In genomic region chr5:23423036-23423435, GRCm38 (mm10) we compare ENCODE assay signal across 22 mouse cellular contexts. TPM values are rescaled to one million over a fixed set of nuclear protein-coding genes. Genes with fewer than 3 reads are reported as not detected.
DNase-seq lines count a peak whose midpoint lies in the region; ATAC-seq and TF ChIP-seq lines count a peak whose summit lies in the region.
"Had no signal": no experiment of that assay in that cellular context is flagged by ENCODE, and none has a peak within 500 bp of the region (broad histone marks: within the 10 kb centered on the region; RNA-seq: fewer than 3 reads in every experiment).

No protein-coding gene starts in this region.

- peaks cover 29% of the 10 kb centered on the region for H3K79me2 ChIP-seq in MEL (ENCODE audit: control insufficient read depth, insufficient read depth, low read length, poor library complexity)

- 76% methylated on average over 3 of the region's 3 CpGs for WGBS in kidney, embryonic 16.5 days
- 91% methylated on average over 3 of the region's 3 CpGs for WGBS in forebrain, embryonic 14.5 days

- no peak for TF ChIP-seq RAD21 in MEL (IDR thresholded peaks at IDR 0.05; ENCODE audit: low read depth, low read length)

- intact Hi-C loops in gastrocnemius, adult 2 months (cut with DNase I) = no loop called here

- TF ChIP-seq CTCF in gastrocnemius, adult 2 months (IDR thresholded peaks at IDR 0.05) = no peak
- no peak for TF ChIP-seq CTCF in MEL (IDR thresholded peaks at IDR 0.05 in 2 of 3, conservative IDR thresholded peaks at IDR 0.05 in 1 of 3; ENCODE audit: control insufficient read depth in 1 of 3, insufficient read depth in 1 of 3, low read depth in 2 of 3, low read length in 3 of 3, poor library complexity in 1 of 3, severe bottlenecking in 1 of 3)

- peaks cover 18 to 24% of the 10 kb centered on the region in 2 experiments for H3K36me3 ChIP-seq in MEL (ENCODE audit: control insufficient read depth in 1 of 2, insufficient read depth in 2 of 2, low read length in 2 of 2)
- peaks cover 15% of the 10 kb centered on the region; the same call in 1 of the 2 replicates for H3K36me3 ChIP-seq in kidney, embryonic 16.5 days (ENCODE audit: insufficient read depth, low read length)
- H3K36me3 ChIP-seq in forebrain, embryonic 14.5 days (ENCODE audit: control insufficient read depth, insufficient read depth, low read length) = peaks cover 33% of the 10 kb centered on the region
- H3K36me3 ChIP-seq: intestine, embryonic 15.5 days had no signal

- H3K9me3 ChIP-seq in MEL (replicated peaks; ENCODE audit: insufficient read depth, low read length) = no peaks in the 10 kb centered on the region
- no peaks in the 10 kb centered on the region for H3K9me3 ChIP-seq in kidney, embryonic 16.5 days (ENCODE audit: low read length)
- H3K9me3 ChIP-seq in forebrain, embryonic 14.5 days (replicated peaks; ENCODE audit: control insufficient read depth, low read length) = no peaks in the 10 kb centered on the region
- H3K9me3 ChIP-seq: embryonic facial prominence, embryonic 12.5 days; forebrain, embryonic 13.5 days; hindbrain, embryonic 13.5 days; intestine, embryonic 15.5 days had no signal

- H3K27ac ChIP-seq in gastrocnemius, adult 2 months = peak overlapping the region; percentile 97
- H3K27ac ChIP-seq in MEL (ENCODE audit: control insufficient read depth, low read depth, low read length) = no peak overlapping the region
- H3K27ac ChIP-seq in kidney, embryonic 16.5 days (ENCODE audit: low read length) = no peak overlapping the region
- no peak overlapping the region for H3K27ac ChIP-seq in forebrain, embryonic 14.5 days (ENCODE audit: low read depth, low read length)
- H3K27ac ChIP-seq: embryonic facial prominence, embryonic 12.5 days; forebrain, embryonic 13.5 days; hindbrain, embryonic 13.5 days; hindbrain, postnatal 0 days; intestine, embryonic 15.5 days had no signal

- TF ChIP-seq POLR2A in MEL (IDR thresholded peaks at IDR 0.05; ENCODE audit: control insufficient read depth in 1 of 2, insufficient read depth in 1 of 2, low read depth in 1 of 2, low read length in 2 of 2, poor library complexity in 1 of 2) = no peak

- H3K4me2 ChIP-seq in kidney, embryonic 16.5 days (replicated peaks; ENCODE audit: low read depth, low read length) = no peak overlapping the region
- H3K4me2 ChIP-seq in forebrain, embryonic 14.5 days (ENCODE audit: low read length) = no peak overlapping the region
- H3K4me2 ChIP-seq: embryonic facial prominence, embryonic 12.5 days; forebrain, embryonic 13.5 days; hindbrain, embryonic 13.5 days; intestine, embryonic 15.5 days had no signal

- ATAC-seq in kidney, embryonic 16.5 days (ENCODE audit: low FRiP score, low TSS enrichment) = no peak
- no peak for ATAC-seq in erythroid progenitor cell, adult 5-6 weeks (replicated peaks; ENCODE audit: low FRiP score, poor library complexity, severe bottlenecking)
- no peak for ATAC-seq in forebrain, embryonic 14.5 days
- ATAC-seq: forebrain, embryonic 13.5 days; hindbrain, postnatal 0 days; intestine, embryonic 15.5 days had no signal

- H3K9ac ChIP-seq in MEL (ENCODE audit: control insufficient read depth, low read depth, low read length, poor library complexity, severe bottlenecking) = no peak overlapping the region
- H3K9ac ChIP-seq in kidney, embryonic 16.5 days (replicated peaks; ENCODE audit: low read length) = no peak overlapping the region
- H3K9ac ChIP-seq in forebrain, embryonic 14.5 days (ENCODE audit: low read length) = no peak overlapping the region
- H3K9ac ChIP-seq: embryonic facial prominence, embryonic 12.5 days; forebrain, embryonic 13.5 days; hindbrain, embryonic 13.5 days; intestine, embryonic 15.5 days had no signal

- DNase-seq in gastrocnemius, adult 2 months = no peak
- DNase-seq in gastrocnemius, adult 8-10 months (ENCODE audit: low spot score in 2 of 2) = no peak
- peak; percentile 58 for DNase-seq in 3T3-L1 (ENCODE audit: low read depth, low spot score)
- no peak for DNase-seq in MEL (ENCODE audit: low read depth, low spot score)
- DNase-seq in induced T-regulatory cell, adult 2 months (ENCODE audit: low read depth) = peak; percentile 13
- no peak for DNase-seq in forebrain, embryonic 14.5 days (ENCODE audit: low spot score)
- DNase-seq: adrenal gland, postnatal 14 days; B cell, adult 2 months; cerebellum, adult 11-12 months; cerebellum, adult 9-10 months; cerebellum, postnatal 25 days; gastrocnemius, postnatal 25 days; heart, postnatal 10 days; heart, postnatal 4 days; kidney, adult 18-20 months had no signal

- no peak for TF ChIP-seq EP300 in MEL (IDR thresholded peaks at IDR 0.05; ENCODE audit: low read depth in 1 of 2, low read length in 2 of 2)

- H3K4me3 ChIP-seq in gastrocnemius, adult 2 months = peak overlapping the region; percentile 54
- H3K4me3 ChIP-seq in MEL (ENCODE audit: control insufficient read depth in 1 of 2, insufficient read depth in 1 of 2, low read depth in 2 of 2, low read length in 2 of 2) = no peak overlapping the region
- no peak overlapping the region for H3K4me3 ChIP-seq in kidney, embryonic 16.5 days (ENCODE audit: low read length)
- H3K4me3 ChIP-seq in forebrain, embryonic 14.5 days (ENCODE audit: low read depth, low read length) = no peak overlapping the region
- H3K4me3 ChIP-seq: embryonic facial prominence, embryonic 12.5 days; forebrain, embryonic 13.5 days; hindbrain, embryonic 13.5 days; intestine, embryonic 15.5 days had no signal

- peaks cover 7 to 8% of the 10 kb centered on the region in 2 experiments for H3K4me1 ChIP-seq in MEL (ENCODE audit: control insufficient read depth in 1 of 2, insufficient read depth in 2 of 2, low read length in 2 of 2)
- H3K4me1 ChIP-seq in kidney, embryonic 16.5 days (ENCODE audit: insufficient read depth, low read length) = peaks cover 32% of the 10 kb centered on the region
- peaks cover 23% of the 10 kb centered on the region for H3K4me1 ChIP-seq in forebrain, embryonic 14.5 days (ENCODE audit: control insufficient read depth, insufficient read depth, low read length)

- no peaks in the 10 kb centered on the region for H3K27me3 ChIP-seq in MEL (ENCODE audit: control insufficient read depth in 1 of 2, insufficient read depth in 2 of 2, low read length in 2 of 2)
- no peaks in the 10 kb centered on the region for H3K27me3 ChIP-seq in kidney, embryonic 16.5 days (ENCODE audit: insufficient read depth, low read length)
- H3K27me3 ChIP-seq in forebrain, embryonic 14.5 days (replicated peaks; ENCODE audit: control insufficient read depth, insufficient read depth, low read length) = no peaks in the 10 kb centered on the region
- H3K27me3 ChIP-seq: embryonic facial prominence, embryonic 12.5 days; forebrain, embryonic 13.5 days; hindbrain, embryonic 13.5 days; intestine, embryonic 15.5 days had no signal

TF ChIP-seq in MEL, 35 proteins besides CTCF, POLR2A, EP300 and RAD21:
- TF ChIP-seq ZC3H11A (IDR thresholded peaks at IDR 0.05; ENCODE audit: low read depth, low read length) (no peak), GATA1 (IDR thresholded peaks at IDR 0.05; ENCODE audit: low read depth, low read length) (0 out of 2 replicates have a peak, but pooled peaks have one; percentile 11)

RNA-seq across cellular contexts. Expression of gene Kmt2e, which starts 11.2 kb away (rescaled TPM):
- total RNA-seq in gastrocnemius, adult 2 months (2021) = 10 to 100 TPM; 26.4 to 28.4 TPM
- 10 to 100 TPM; 23.9 to 33.7 (median 28.2) TPM for total RNA-seq in gastrocnemius, adult 8-10 months (2022)
- total RNA-seq in MEL (2012; rRNA removed) = 16.2 and 21.5 TPM in 2 replicates
- 10 to 100 TPM; 29.3 to 75.6 TPM for polyA plus RNA-seq in MEL (2012; ENCODE audit: insufficient read depth in 1 of 2, insufficient read length in 2 of 2, low read depth in 1 of 2, low replicate concordance in 2 of 2, missing spikeins in 1 of 2)
- 98.8 and 99.9 TPM in 2 replicates for polyA plus RNA-seq in kidney, embryonic 16.5 days (2015; fragmentation: Nextera tagmentation; extraction: Ambion mirVana)
- total RNA-seq in erythroid progenitor cell, adult 5-6 weeks (2015; ENCODE audit: low replicate concordance) = 122 TPM in 2 replicates
- 145 and 184 TPM in 2 replicates for total RNA-seq in erythroid progenitor cell, adult 5-6 weeks (2017; ENCODE audit: low replicate concordance)
- polyA plus RNA-seq in forebrain, embryonic 14.5 days (2014; fragmentation: Nextera tagmentation; extraction: Ambion mirVana) = 131 and 154 TPM in 2 replicates

Comparison
In these comparisons a context has a peak if more than half of its experiments do, and no peak if none do; other contexts are left out.
1. DNase-seq: peak in 3T3-L1 (single experiment) and induced T-regulatory cell, adult 2 months (single experiment); none in gastrocnemius, adult 2 months (single experiment), gastrocnemius, adult 8-10 months (0 of 2), MEL (single experiment) and forebrain, embryonic 14.5 days (single experiment).